In the genomic region with DNA sequence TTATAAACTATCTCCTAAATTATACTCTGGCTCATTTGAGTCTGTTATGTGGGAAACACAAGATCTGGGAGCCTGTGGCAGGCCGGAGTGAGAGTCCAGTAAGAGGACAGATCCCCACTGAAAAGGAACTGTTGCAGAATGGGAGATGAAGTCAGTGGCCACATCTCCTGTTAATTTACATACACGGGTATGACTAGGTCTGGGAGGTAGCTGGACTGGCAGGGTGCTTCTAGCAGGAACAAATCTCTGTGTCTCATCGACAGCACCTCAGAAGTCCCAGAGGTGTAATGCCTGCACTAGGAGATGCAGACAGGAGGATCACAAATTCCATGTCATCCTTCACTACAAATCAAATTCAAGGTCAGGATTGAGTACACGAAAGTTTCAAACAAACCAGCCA, we compare ENCODE assay signal across 8 mouse cellular contexts. TPM values are rescaled to one million over a fixed set of nuclear protein-coding genes. Genes with fewer than 3 reads are reported as not detected.
A peak's percentile ranks its signal among the peaks of the same experiment; 100 is the strongest.
DNase-seq lines count a peak whose midpoint lies in the region; ATAC-seq and TF ChIP-seq lines count a peak whose summit lies in the region.

No protein-coding gene starts in this region.

- TF ChIP-seq POLR2A in cerebellum, adult 2 months (IDR thresholded peaks at IDR 0.05; ENCODE audit: borderline replicate concordance, insufficient read depth, low read length) = no peak

- no peaks in the 10 kb centered on the region for H3K9me3 ChIP-seq in lung, postnatal 0 days (ENCODE audit: low read length)
- no peaks in the 10 kb centered on the region for H3K9me3 ChIP-seq in intestine, embryonic 15.5 days
- no peaks in the 10 kb centered on the region for H3K9me3 ChIP-seq in stomach, embryonic 14.5 days (ENCODE audit: control insufficient read depth, low read depth, low read length)

- no peak for DNase-seq in cerebellum, adult 2 months
- no peak for DNase-seq in cerebellum, postnatal 10 days
- no peak for DNase-seq in lung, postnatal 0 days (ENCODE audit: low spot score)
- no peak for DNase-seq in lung, postnatal 25 days (ENCODE audit: low spot score)

- no peaks in the 10 kb centered on the region for H3K27me3 ChIP-seq in cerebellum, adult 2 months (ENCODE audit: control insufficient read depth, insufficient read depth, low read length)
- no peaks in the 10 kb centered on the region for H3K27me3 ChIP-seq in lung, postnatal 0 days (replicated peaks; ENCODE audit: insufficient read depth, low read length)
- no peaks in the 10 kb centered on the region for H3K27me3 ChIP-seq in intestine, embryonic 15.5 days (replicated peaks)
- no peaks in the 10 kb centered on the region for H3K27me3 ChIP-seq in stomach, embryonic 14.5 days (ENCODE audit: control insufficient read depth, insufficient read depth, low read length)

- 72% methylated on average over 4 of the region's 4 CpGs for WGBS in cerebellum, adult 2 months
- WGBS in lung, postnatal 0 days = 55% methylated on average over 4 of the region's 4 CpGs
- WGBS in intestine, embryonic 15.5 days = 48% methylated on average over 4 of the region's 4 CpGs
- WGBS in stomach, embryonic 14.5 days = 57% methylated on average over 4 of the region's 4 CpGs

- no peak for TF ChIP-seq CTCF in cerebellum, adult 2 months (IDR thresholded peaks at IDR 0.05; ENCODE audit: borderline replicate concordance, insufficient read depth, low read depth, low read length)
- TF ChIP-seq CTCF in lung, postnatal 0 days (IDR thresholded peaks at IDR 0.05) = no peak

- TF ChIP-seq EP300 in lung, postnatal 0 days (IDR thresholded peaks at IDR 0.05) = no peak

- H3K9ac ChIP-seq in lung, postnatal 0 days (replicated peaks; ENCODE audit: low read depth) = no peak overlapping the region
- H3K9ac ChIP-seq in intestine, embryonic 15.5 days = peak overlapping the region; percentile 93; the same call in 1 of the 2 replicates
- H3K9ac ChIP-seq in stomach, embryonic 14.5 days (replicated peaks; ENCODE audit: low read depth, low read length) = peak overlapping the region; percentile 83; the same call in 1 of the 2 replicates

- peaks cover 9% of the 10 kb centered on the region; the same call in 1 of the 2 replicates for H3K4me1 ChIP-seq in cerebellum, adult 2 months (ENCODE audit: control insufficient read depth, insufficient read depth, low read length)
- peaks cover 9% of the 10 kb centered on the region; the same call in 1 of the 2 replicates for H3K4me1 ChIP-seq in lung, postnatal 0 days (ENCODE audit: insufficient read depth, low read depth, low read length)
- peaks cover 7% of the 10 kb centered on the region for H3K4me1 ChIP-seq in intestine, embryonic 15.5 days (replicated peaks)
- peaks cover 9% of the 10 kb centered on the region; the same call in 1 of the 2 replicates for H3K4me1 ChIP-seq in stomach, embryonic 14.5 days (ENCODE audit: control insufficient read depth, insufficient read depth, low read length)

- H3K36me3 ChIP-seq in lung, postnatal 0 days (ENCODE audit: insufficient read depth, low read length) = no peaks in the 10 kb centered on the region
- H3K36me3 ChIP-seq in intestine, embryonic 15.5 days = no peaks in the 10 kb centered on the region
- H3K36me3 ChIP-seq in stomach, embryonic 14.5 days (ENCODE audit: control insufficient read depth, insufficient read depth, low read length) = no peaks in the 10 kb centered on the region; the same call in 1 of the 2 replicates

- H3K27ac ChIP-seq in cerebellum, adult 2 months (ENCODE audit: insufficient read depth, low read length) = no peak overlapping the region
- peak overlapping the region; percentile 70; the same call in 1 of the 2 replicates for H3K27ac ChIP-seq in lung, postnatal 0 days (ENCODE audit: low read length)
- H3K27ac ChIP-seq in intestine, embryonic 15.5 days = peak overlapping the region; percentile 86; the same call in 1 of the 2 replicates
- H3K27ac ChIP-seq in stomach, embryonic 14.5 days (ENCODE audit: low read length) = peak overlapping the region; percentile 90; the same call in 1 of the 2 replicates

- no peak overlapping the region for H3K4me2 ChIP-seq in lung, postnatal 0 days (replicated peaks; ENCODE audit: low read depth, low read length)
- peak overlapping the region; percentile 84 for H3K4me2 ChIP-seq in intestine, embryonic 15.5 days (replicated peaks)
- H3K4me2 ChIP-seq in stomach, embryonic 14.5 days (replicated peaks; ENCODE audit: low read depth, low read length) = peak overlapping the region; percentile 67

- peak overlapping the region; percentile 95 for H3K4me3 ChIP-seq in cerebellum, adult 2 months (replicated peaks; ENCODE audit: insufficient read depth, low read depth, low read length)
- H3K4me3 ChIP-seq in lung, postnatal 0 days (ENCODE audit: low read depth, low read length) = no peak overlapping the region
- H3K4me3 ChIP-seq in intestine, embryonic 15.5 days (replicated peaks) = peak overlapping the region; percentile 92
- peak overlapping the region; percentile 73; the same call in 1 of the 2 replicates for H3K4me3 ChIP-seq in stomach, embryonic 14.5 days (ENCODE audit: low read depth, low read length)

- no peak for ATAC-seq in lung, postnatal 0 days
- ATAC-seq in intestine, embryonic 15.5 days = no peak
- no peak for ATAC-seq in stomach, embryonic 14.5 days (ENCODE audit: insufficient number of reproducible peaks, insufficient read depth, low FRiP score, low read depth)
- no peak for ATAC-seq in erythroblast, adult 5-6 weeks (replicated peaks; ENCODE audit: low FRiP score, poor library complexity, severe bottlenecking)
- ATAC-seq in erythroid progenitor cell, adult 5-6 weeks (replicated peaks; ENCODE audit: low FRiP score, poor library complexity, severe bottlenecking) = no peak

RNA-seq across cellular contexts. Expression of a gene that starts 1.2 kb away (rescaled TPM):
- polyA plus RNA-seq in cerebellum, adult 2 months (2012; rRNA removed) = 48.1 and 50.0 TPM in 2 replicates
- 21.3 and 22.4 TPM in 2 replicates for polyA plus RNA-seq in lung, postnatal 0 days (2015; fragmentation: Nextera tagmentation; extraction: Ambion mirVana)
- 30.9 and 33.9 TPM in 2 replicates for polyA plus RNA-seq in intestine, embryonic 15.5 days (2015; fragmentation: Nextera tagmentation; extraction: Ambion mirVana)
- polyA plus RNA-seq in stomach, embryonic 14.5 days (2014; fragmentation: Nextera tagmentation; extraction: Ambion mirVana) = 29.2 and 33.6 TPM in 2 replicates
- total RNA-seq in erythroblast, adult 5-6 weeks (2015; ENCODE audit: low replicate concordance) = 2.7 and 13.0 TPM in 2 replicates
- total RNA-seq in erythroblast, adult 5-6 weeks (2017; ENCODE audit: low replicate concordance) = 8.3 and 8.8 TPM in 2 replicates
- total RNA-seq in erythroid progenitor cell, adult 5-6 weeks (2015; ENCODE audit: low replicate concordance) = 1.3 and 6.8 TPM in 2 replicates
- 13.6 and 21.1 TPM in 2 replicates for total RNA-seq in erythroid progenitor cell, adult 5-6 weeks (2017; ENCODE audit: low replicate concordance)

RNA-seq across cellular contexts. Expression of a gene that starts 39.4 kb away (rescaled TPM):
- 0.11 and 0.18 TPM in 2 replicates for polyA plus RNA-seq in cerebellum, adult 2 months (2012; rRNA removed)
- 0.83 and 1.0 TPM in 2 replicates for polyA plus RNA-seq in lung, postnatal 0 days (2015; fragmentation: Nextera tagmentation; extraction: Ambion mirVana)
- 11.1 and 11.9 TPM in 2 replicates for polyA plus RNA-seq in intestine, embryonic 15.5 days (2015; fragmentation: Nextera tagmentation; extraction: Ambion mirVana)
- 8.2 and 10.8 TPM in 2 replicates for polyA plus RNA-seq in stomach, embryonic 14.5 days (2014; fragmentation: Nextera tagmentation; extraction: Ambion mirVana)
- total RNA-seq in erythroblast, adult 5-6 weeks (2015; ENCODE audit: low replicate concordance) = 9.8 and 11.3 TPM in 2 replicates
- total RNA-seq in erythroblast, adult 5-6 weeks (2017; ENCODE audit: low replicate concordance) = 16.6 and 22.4 TPM in 2 replicates
- total RNA-seq in erythroid progenitor cell, adult 5-6 weeks (2015; ENCODE audit: low replicate concordance) = 67.4 and 79.2 TPM in 2 replicates
- total RNA-seq in erythroid progenitor cell, adult 5-6 weeks (2017; ENCODE audit: low replicate concordance) = 39.6 and 63.5 TPM in 2 replicates

RNA-seq across cellular contexts. Expression of a gene that starts 39.5 kb away (rescaled TPM):
- polyA plus RNA-seq in cerebellum, adult 2 months (2012; rRNA removed) = 31.8 and 34.6 TPM in 2 replicates
- polyA plus RNA-seq in lung, postnatal 0 days (2015; fragmentation: Nextera tagmentation; extraction: Ambion mirVana) = 40.4 and 42.1 TPM in 2 replicates
- 79.0 and 81.9 TPM in 2 replicates for polyA plus RNA-seq in intestine, embryonic 15.5 days (2015; fragmentation: Nextera tagmentation; extraction: Ambion mirVana)
- polyA plus RNA-seq in stomach, embryonic 14.5 days (2014; fragmentation: Nextera tagmentation; extraction: Ambion mirVana) = 81.2 and 83.8 TPM in 2 replicates
- total RNA-seq in erythroblast, adult 5-6 weeks (2015; ENCODE audit: low replicate concordance) = 12.9 and 19.2 TPM in 2 replicates
- 37.7 and 46.8 TPM in 2 replicates for total RNA-seq in erythroblast, adult 5-6 weeks (2017; ENCODE audit: low replicate concordance)
- 37.8 and 43.2 TPM in 2 replicates for total RNA-seq in erythroid progenitor cell, adult 5-6 weeks (2015; ENCODE audit: low replicate concordance)
- total RNA-seq in erythroid progenitor cell, adult 5-6 weeks (2017; ENCODE audit: low replicate concordance) = 55.5 and 62.9 TPM in 2 replicates
